Mouse (Mus musculus) E14TG2a.4 (cell line): ENCODE data around the gene Saa2.

Experiments
- CTCF ChIP-seq: conservative IDR thresholded peaks from 2 replicates; pipeline ENCODE4 v1.5.1; 2014; ENCODE audit warnings: low read length
- NANOG ChIP-seq: IDR thresholded peaks from 2 replicates; pipeline ENCODE4 v1.6.1; 2014; ENCODE audit warnings: borderline replicate concordance, low read length, mixed read lengths
- POU5F1 ChIP-seq: IDR thresholded peaks from 2 replicates; pipeline ENCODE4 v1.6.1; 2014; ENCODE audit warnings: low read length, borderline replicate concordance

GRCm38 (mm10) chr7:46732458-46732857, 19.1 kb upstream of the Saa2 start, which contains the start of gene Saa4:
- TF ChIP-seq CTCF: no peak
- TF ChIP-seq NANOG: no peak
- TF ChIP-seq POU5F1: no peak
